Mouse (Mus musculus) left cerebral cortex, adult 18-20 months (tissue): Measurements from ENCODE around the gene Gjc2. TPM values are rescaled to one million over a fixed set of nuclear protein-coding genes. Genes with fewer than 3 reads are reported as not detected.
"Not testable (repeated sequence)": the region's sequence is repeated elsewhere in the genome, so short reads cannot be mapped to it uniquely, and the experiment has no call there.

Experiments
- DNase-seq, 2 experiments: peaks; one replicate each; pipeline ENCODE4 v3.0.0; 2021 to 2022; ENCODE audit warnings: low spot score in 2 of 2, mixed read lengths in 1 of 2
- long read RNA-seq, 2 experiments: library from polyadenylated mRNA; stranded (forward); transcript quantifications; one replicate each; pipeline ENCODE4 v2.0.0; 2021
- total RNA-seq, 2 experiments: library from RNA; stranded (reverse); gene quantifications; 2 replicates each; pipeline ENCODE4 v1.2.3; 2021

The Gjc2 gene
- total RNA-seq, result 1 to 10 TPM; 7.5 to 8.1 TPM
- long read RNA-seq, experiment 1, transcript Gjc2-202 (2 exons, 2,187 nt), result major isoform, 9 of 15 reads
- long read RNA-seq, experiment 1, partial matches to known transcripts, result 5 of 15 reads
- long read RNA-seq, experiment 1, other reads (novel, unspliced or antisense), result 1 of 15 reads
- long read RNA-seq, experiment 2, partial matches to known transcripts, result 0 of 5 reads
- long read RNA-seq, experiment 2, other reads (novel, unspliced or antisense), result 2 of 5 reads

DNA sequence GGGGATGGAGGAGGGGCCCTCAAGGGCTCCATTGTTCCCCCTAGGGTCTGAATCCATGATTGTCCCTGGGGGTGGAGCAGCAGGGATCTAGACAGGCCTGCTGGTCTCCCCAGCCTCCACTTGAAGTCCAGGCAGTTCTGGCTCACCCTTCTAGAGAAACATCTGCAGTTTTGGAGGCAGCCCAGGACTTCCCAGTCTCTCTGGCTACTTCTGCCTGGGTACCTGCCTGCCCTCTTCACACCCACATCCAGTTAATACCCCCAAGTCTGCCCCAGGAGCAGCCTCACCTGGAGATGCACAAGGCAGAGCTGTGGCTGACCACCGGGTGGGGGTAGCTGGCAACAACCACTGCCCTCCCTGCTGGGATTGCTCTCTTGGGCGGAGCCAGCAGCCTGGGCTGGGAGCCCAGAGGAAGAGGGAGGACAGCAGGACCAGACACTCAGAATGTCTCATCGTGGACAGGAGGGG lies at the start of gene Gjc2:
TSS of gene Gjc2 (minus strand) at position 350 of the 468 bp plus-strand sequence.
- DNase-seq, result peak in 1 of 2 experiments; percentile 23

DNA sequence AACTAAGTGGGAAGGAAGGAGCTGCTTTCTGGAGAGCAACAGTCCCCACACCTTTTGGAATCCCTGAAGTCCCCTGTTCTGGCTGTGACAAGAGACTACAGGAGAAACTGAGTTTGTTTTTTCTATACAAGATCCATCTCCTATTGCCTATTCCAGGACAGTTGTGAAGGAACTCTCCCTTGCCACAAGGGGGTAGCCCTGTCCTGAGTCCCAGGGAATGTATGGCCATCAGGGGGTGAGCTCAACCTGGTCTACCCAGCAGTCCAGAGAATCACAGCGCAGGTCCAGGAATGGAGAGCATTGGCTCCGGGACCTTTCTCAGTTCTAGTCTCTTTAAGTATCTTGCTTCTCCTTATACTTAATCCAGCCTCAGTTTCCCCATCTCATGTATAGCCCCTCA lies 49.8 kb upstream of the Gjc2 start:
- DNase-seq, result no peak

DNA sequence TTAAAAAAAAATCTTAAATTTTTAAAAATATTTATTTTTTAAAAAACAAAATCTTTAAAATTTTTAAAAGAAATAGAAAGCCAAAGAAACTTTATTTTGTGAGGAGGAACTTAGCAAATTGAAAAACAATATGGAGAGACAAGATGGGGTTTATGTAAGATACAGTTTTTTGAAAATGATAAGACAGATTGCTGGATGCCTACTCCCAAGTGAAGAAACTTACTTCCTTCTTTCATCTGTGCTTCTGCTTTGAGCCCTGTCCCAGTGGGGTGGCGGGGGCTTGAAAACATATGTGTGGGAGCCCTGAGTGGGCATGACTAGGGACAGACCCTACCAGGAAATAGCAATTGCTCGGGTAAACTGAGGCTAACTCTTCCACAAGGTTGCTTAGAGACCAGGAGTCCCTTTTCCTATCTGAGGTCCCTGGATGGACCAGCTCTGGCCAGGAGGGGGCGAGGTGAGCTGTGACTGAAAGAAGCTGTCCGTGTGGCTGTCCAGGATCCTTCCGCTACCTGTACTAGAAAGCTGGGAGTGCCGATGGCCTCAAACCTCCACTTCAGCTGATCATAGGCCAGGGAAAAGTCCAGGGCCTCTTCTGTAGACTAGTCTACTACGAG lies 47.2 kb upstream of the Gjc2 start:
- DNase-seq, result peak; percentile 57 to 59

DNA sequence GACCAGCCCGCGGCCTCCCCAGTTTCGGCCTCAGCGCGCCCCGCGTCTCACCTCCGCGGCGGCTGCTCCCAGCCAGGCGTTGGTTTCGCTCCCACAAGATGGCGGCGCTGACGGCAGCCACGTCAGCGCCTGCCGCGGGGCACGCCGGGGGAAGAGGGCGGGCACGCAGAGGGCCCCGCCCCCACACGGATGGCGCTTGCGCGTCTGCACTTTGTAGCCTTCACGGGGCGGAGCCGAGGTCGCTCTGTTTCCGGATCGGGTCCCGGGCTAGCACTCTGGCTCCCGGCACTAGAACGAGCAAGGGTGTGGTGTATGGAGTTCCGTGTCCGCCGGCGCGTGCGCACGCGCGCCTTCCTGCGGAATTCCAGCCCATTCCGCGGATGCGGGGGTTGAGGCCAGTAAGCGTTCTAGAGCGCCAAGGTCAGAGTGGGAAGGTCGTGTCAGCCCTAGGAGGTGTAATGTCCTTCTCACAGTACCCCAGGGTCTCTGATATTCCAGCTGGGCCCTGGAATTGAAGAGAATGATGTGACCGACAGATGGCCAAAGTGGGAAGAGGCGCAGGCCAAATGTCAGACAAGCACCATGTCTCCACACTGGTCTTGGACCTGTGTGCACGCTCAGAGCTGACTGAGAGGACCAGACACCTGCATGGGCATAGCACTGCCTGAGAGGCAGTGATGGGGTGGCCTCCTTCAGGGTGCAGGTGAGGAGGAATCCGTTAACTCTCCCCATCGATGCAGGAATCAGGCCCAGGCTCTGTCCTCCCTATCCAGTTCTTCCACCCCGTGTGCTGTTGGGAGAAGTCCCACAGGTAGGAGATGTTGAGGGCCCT lies 45.3 kb upstream of the Gjc2 start, which contains the start of gene Arf1:
TSS of gene Arf1 (minus strand) at position 149 of the 832 bp plus-strand sequence.
- DNase-seq, result peak; percentile 95 to 98

DNA sequence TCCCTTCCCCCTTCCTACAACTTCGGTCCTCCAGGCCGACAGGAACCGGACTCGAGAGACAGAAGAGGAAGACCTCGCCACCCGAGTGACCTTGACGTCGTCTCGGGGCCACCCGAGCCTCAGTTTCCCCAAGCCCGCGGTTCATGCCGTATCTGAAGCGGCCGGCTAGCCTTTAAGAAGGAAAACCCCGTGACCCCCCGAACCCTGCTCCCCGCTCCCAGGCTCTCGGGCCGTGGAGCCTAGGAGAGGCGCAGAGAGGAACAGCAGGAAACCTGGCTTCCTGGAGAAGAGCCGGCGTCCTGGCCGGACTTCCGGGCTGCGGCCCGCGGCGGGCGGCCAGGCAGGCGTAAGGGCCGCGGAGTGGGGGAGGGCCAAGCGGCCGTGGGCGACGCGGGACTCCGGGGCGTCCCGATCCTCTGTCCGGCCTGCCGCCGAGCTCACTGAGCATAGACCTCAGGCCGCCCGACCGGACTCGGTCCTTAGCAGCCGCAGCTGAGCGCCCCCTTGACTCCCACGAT lies 44.6 kb upstream of the Gjc2 start:
- DNase-seq, result no peak

DNA sequence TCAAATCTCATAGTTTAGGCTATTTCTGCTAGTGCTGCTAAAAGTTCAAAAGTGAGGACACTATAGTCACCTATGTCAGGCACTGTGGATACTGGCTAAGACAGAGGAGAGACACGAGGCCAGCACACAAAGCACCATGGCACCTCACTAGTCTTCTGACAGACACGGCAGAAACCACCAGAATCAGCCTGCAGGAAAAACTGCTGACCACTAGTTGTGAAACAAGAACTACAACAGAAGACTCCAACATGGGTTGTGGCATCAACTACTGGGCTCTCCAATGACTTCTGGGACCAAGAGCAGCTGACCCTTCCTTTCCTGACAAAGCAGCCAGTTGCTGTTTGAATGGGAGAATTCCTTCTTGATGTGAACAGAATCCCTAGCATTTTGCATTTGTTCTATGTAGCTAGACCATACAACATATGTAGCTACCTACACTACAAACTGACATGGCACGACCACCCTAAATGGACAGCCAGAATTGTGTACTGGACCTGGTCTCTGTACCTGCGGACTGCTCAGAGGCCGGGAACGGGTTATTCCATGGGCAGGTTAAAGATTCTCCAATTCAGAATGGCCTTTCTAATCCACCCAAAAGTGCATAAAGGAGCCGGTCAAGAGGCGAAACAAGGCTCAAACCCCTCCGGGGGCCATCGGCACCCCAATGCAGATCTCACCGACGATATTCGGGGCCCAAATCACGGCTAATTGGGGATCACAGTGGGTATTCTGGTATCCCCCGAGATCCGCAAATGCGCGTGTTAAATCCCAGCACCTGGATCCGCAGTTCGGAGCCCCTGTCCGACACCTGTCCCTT lies 44.0 kb upstream of the Gjc2 start:
- no peak for DNase-seq

DNA sequence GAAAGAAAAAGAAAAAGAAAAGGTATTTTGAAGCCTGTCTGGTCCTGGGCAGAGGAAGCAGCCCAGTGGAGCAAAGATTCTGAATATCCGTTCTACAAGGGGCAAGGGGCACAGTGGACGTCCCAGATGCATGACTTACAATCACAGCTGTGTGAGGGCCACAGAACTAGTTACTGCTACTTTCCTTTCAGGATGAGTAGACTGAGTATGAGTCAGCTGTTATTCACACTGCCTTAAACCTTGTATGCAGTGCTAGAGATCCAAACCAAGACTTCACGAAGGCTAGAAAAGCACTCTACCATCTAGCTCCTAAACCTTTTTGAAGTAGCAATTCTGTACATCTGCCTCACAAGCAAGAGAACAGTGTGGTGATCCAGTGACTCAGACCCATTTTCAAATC lies 43.2 kb upstream of the Gjc2 start:
- DNase-seq, result no peak

DNA sequence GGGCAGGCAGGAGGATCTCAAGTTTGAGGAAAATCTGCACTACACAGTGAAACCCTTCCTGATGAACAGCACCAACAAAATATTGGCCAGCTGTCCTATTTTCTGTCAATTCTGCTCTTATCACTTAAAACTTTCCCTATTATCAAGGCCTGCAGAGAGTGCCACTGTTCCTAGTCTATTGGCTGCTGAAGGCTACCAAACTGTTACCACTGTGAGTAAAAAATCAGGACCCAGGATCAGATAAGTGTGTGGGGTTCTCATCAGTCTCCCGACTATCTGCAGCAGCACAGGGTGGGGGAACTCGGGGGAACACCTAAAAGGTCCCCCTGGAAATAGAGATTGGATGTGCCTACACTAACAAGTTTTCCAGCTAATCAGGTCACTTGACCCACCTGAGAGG lies 42.2 kb upstream of the Gjc2 start:
- no peak for DNase-seq

DNA sequence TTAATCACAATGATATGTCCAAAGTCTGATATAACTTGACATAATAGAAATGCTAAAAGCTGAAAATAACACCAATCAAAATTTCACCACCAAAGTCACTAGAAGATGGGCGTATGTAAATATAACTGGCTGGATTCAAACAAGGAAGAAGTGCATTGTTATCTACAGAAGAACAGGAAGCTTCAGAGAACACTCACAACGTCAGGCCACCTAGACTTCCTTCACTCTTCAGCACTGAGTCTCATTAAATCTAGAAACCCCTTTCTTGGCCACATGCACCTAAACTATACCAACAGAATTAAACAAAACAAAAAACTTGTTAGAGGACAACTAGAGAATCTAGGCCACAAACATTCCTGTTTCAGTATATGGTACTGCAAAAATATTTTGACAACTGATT lies 41.5 kb upstream of the Gjc2 start:
- no peak for DNase-seq

DNA sequence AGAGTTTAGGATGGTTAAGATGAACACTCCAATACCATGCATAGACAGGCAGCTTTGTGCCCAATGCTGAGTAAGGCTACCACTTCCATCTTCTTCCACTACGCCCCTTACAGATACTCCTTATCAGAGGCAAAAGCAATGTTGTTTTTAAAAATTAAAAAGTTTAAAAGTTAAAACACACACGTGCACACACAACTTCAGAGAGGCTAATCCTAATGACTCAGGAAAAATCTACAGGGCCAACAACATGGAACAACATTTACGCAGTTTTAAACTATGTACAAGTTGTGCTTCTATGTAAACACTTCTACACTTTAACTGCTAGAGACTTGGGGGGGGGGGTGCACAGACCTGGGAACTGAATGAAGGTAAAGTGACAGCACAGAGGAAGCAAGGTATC lies 41.0 kb upstream of the Gjc2 start:
- no peak for DNase-seq

DNA sequence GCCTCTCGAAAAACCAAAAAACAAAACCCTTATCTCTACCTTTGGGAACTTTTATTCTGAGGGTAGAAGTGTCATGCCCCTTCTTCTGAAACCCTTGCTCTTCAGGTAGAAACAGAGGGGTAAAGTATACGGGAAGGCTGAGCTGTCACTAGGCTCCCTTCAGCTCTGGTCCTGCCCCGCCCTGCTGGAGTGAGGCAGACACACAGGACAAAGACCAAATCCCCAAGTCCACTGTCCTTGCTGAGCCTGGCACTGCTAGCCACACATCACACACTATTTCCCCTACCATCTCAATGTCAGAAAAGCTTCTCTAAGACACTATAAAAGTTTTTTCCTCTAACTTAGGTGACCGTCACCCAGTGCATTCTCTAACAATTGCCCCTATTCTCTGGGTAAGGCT lies 39.3 kb upstream of the Gjc2 start:
- no peak for DNase-seq

DNA sequence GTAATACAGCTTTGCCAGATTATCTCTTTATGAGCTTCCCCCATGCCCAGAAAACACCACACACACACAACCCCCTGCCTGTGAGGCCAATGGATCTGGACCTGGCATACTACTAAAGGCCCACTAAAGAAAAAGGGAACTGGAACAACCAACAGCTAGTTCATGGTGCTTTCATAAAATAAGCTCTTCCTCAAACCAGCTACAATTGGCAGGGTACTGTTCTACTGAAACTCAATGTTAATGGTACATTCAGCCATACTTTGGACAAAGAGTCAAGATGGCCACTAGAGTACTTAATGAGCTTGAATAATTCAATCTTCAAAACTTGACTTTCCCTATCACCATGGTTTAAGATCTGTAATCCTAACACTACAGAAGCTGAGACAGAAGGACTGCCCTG lies 38.6 kb upstream of the Gjc2 start:
- DNase-seq, result no peak

DNA sequence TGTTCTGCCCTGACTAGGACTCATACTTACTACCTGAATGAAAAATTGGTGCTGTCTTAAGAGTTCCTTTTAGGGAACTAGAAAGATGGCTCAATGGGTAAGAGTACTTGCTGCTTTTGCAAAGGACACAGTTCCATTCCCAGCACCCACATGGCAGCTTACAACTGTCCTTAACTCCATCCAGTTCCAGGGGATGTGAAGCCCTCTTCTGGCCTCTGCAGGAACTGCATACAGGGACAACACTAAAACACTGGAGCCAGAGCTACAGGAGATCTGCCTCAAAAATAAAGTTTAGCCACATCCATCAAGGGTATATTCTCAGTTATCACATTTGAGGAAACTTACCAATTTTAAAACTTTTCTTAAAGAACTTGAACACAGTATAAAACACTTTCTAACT lies 36.1 kb upstream of the Gjc2 start:
- no peak for DNase-seq

DNA sequence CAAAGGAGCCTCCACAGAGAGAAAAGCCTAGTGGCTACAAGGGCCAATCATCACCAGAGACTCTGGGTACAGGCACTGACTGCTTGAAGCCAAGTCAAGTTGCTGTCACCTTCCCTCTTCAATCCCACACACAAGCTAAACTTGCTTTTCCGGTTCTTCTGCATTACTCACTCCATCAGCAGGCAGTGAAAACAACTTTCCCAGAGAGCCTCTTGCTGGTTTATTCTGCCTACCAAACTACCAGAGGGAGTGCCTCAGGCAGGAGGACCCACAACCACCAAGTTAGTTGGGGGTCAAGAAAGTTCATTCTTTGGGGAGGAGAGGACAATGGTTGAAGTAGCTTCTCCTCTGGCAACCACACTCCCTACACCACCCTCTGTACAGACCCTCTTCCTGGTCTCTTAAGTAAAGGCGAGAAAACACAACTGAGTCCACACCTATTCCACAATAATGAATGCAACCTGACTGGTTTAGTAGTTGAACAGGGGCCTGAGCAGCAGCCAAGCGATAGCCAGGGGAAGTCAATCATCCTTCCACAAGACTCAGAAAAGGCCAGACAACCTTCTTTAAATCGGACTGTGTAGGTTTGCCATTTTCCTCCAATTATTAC lies 35.5 kb upstream of the Gjc2 start:
- no peak for DNase-seq

DNA sequence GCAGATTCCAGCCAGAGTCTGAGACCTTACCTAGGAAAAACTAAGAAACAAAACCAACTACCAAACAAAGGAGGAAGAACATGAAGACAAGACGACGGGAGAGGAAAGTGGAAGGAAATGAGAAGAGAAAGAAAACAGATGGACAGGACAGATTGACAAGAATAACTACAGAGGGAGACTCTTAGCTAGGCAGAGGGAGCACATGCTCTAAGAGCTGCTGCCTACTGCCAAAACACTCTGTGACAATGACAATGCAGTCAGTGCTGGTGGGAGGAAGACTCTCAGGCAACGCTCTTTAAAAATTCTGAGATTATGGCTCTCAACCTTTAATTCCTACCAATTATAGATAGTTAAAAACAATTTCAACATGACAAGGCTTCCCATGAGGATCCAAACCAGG lies 33.9 kb upstream of the Gjc2 start:
- no peak for DNase-seq

DNA sequence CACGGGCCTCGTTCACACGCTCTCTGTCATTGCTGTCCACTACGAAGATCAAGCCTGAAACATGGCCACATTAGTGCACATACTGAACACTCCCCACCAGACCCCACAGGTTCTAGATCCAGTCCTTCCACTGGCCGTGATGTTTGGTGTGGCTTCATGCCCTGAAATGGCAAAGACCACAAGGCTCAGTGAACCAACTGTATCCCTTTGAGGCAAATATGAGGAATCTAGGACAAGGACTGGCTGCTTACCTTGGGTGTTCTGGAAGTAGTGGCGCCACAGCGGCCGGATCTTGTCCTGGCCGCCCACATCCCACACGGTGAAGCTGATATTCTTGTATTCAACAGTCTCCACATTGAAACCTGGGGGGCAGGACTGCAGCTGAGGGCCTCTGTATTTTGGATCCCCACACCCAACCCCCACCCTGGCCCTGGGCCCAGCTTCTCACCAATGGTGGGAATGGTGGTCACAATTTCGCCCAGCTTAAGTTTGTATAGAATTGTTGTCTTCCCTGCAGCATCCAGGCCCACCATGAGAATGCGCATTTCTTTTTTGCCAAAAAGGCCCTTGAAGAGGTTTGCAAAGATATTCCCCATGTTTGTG lies 30.0 kb upstream of the Gjc2 start:
- no peak for DNase-seq

DNA sequence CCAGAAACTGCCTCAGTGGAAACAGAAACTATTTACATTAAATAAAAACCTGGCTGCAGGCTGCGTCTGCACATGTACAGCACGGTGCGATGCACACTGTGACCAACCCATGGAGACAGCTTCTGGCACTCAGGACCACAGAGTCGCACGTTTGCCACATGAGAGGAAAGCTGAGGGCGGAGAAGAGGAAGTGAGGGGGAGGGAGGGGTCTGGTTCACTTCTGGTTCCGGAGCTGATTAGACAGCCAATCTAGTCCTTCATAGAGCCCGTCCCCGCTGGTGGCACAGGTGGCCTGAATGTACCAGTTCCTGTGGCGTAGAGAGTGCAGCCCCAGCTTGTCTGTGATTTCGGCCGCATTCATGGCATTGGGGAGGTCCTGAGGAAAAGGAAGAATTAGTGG lies 29.3 kb upstream of the Gjc2 start:
- not testable (repeated sequence) for DNase-seq

DNA sequence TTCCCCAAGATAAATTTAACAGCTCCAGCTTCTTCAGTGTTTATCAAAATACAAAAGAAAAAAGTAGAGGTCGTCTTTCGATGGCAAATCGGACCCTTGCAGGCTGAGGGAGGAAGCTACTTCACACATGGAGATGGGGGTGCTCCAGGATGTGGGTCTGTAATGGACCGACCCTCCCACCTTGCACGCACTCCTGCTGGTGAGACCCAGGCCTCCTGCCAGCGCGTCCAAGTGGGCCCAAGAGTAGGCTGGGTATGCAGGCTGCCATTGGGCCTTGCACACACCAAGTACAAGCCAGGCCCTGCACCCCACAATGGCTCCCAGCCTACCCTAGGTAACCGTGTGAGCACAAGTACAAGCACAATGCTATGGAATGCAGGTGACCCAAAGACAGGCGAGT lies 28.5 kb upstream of the Gjc2 start:
- not testable (repeated sequence) for DNase-seq

DNA sequence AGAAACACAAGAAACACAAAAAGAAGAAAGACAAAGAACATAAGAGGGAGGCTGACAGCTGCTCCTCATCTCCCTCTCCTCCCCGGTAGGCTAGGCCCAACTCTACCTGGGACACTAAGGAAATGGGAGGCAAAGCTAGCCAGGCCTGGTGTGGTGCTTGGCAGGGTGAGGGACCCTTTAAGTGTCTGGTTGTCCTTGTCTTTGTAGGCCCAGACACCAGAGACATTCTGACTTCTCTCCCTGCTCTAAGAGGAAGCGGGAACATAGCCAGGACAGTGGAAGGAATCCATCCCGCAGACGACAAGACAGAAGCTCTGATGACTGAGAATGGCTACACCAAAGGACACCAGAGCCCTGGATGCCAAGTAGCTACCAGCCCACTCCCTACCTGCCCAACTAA lies 27.0 kb upstream of the Gjc2 start:
- no peak for DNase-seq

DNA sequence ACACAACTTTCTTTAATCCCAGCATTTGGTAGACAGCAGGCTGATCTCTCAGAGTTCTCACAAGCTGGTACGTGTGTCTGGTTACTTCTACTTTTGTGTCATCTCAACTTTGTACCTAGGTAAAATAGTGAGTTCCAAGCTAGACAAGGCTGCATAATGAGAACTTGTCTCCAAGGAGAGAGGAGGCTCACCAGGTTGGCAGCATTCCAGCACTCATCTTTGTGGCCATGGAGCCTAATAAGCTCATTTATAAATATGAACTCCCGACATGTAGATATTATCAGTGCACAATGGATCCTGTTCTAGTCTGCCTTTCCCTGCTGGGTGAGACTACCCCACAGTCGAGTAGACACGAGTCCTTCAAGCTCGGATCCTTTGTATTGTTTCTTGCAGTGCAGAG lies 26.6 kb upstream of the Gjc2 start:
- no peak for DNase-seq
